Mouse (Mus musculus) kidney, adult 2 months (tissue): ENCODE measurements at regions not wholly inside any gene's neighbourhood (a gene's known extent, or its start where the extent isn't known, plus 50 kb on each side); places are given as distances from the start of the nearest gene placed in this dataset.

Source experiments
- CTCF ChIP-seq: fragments of 200-500 bp; conservative IDR thresholded peaks from 2 replicates; pipeline ENCODE4 v1.5.1; 2011; ENCODE audit warnings: low read depth, mild to moderate bottlenecking, control low read depth, low read length, moderate library complexity, mixed read lengths; ENCODE audit not compliant: insufficient read depth, insufficient read length
- POLR2A ChIP-seq: fragments of 200-500 bp; IDR thresholded peaks from one replicate; pipeline ENCODE4 v1.6.1; 2011; ENCODE audit warnings: low read depth, low read length, control low read depth

DNA sequence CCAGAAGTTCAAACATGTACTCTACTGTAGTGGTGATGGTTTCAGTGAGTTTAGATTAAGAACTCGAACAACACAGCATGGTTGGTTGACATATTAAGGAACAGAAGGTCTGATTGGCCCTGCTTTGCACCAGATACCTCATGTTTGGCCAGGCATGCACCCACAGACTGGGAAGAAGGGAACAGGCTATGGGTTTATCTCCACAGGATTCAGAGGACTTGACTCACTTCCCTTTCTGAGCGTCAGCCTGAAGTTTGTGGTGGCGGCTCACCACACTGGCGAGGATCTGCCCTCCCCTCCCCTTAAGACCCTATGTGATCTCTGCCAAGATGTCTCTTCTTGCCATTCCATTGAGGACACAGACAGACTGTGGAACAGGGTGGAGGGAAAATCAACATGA lies 391.7 kb downstream of the Ccdc171 start:
- TF ChIP-seq CTCF (no peak), POLR2A (no peak)
